Mouse (Mus musculus) urinary bladder, postnatal 14 days (tissue): ENCODE data around the gene Orc1.

ENCODE experiments used
- DNase-seq: peaks from one replicate; pipeline ENCODE4 v3.0.0; 2021; ENCODE audit warnings: low spot score

The Orc1 gene

GRCm38 (mm10) chr4:108578840-108579742 lies at the start of gene Orc1, which contains the start of gene Prpf38a:
Orc1 (plus strand) TSS chr4:108579423.
Prpf38a (minus strand) TSS chr4:108579336.
- peak; percentile 97 for DNase-seq

GRCm38 (mm10) chr4:108539701-108540100 lies 39.5 kb upstream of the Orc1 start:
- no peak for DNase-seq

GRCm38 (mm10) chr4:108565026-108565425 lies 14.2 kb upstream of the Orc1 start:
- DNase-seq, result no peak

- DNase-seq, result no peak
Measured at GRCm38 (mm10) chr4:108572644-108573043, 6.6 kb upstream of the Orc1 start.

GRCm38 (mm10) chr4:108579743-108580411 lies 654 bp downstream of the Orc1 start:
- DNase-seq, result no peak

- no peak for DNase-seq
Measured at GRCm38 (mm10) chr4:108593376-108593775, 14.2 kb downstream of the Orc1 start.

- no peak for DNase-seq
Measured at GRCm38 (mm10) chr4:108595785-108596184, 16.6 kb downstream of the Orc1 start.

- no peak for DNase-seq
Measured at GRCm38 (mm10) chr4:108598306-108598705, 19.1 kb downstream of the Orc1 start.

- DNase-seq, result no peak
Measured at GRCm38 (mm10) chr4:108601870-108602269, 22.6 kb downstream of the Orc1 start.

GRCm38 (mm10) chr4:108608651-108609050 lies 29.4 kb downstream of the Orc1 start:
- no peak for DNase-seq

- no peak for DNase-seq
Measured at GRCm38 (mm10) chr4:108610935-108611334, 31.7 kb downstream of the Orc1 start.

- DNase-seq, result no peak
Measured at GRCm38 (mm10) chr4:108618586-108618985, 39.4 kb downstream of the Orc1 start.

GRCm38 (mm10) chr4:108619165-108619564 lies 39.9 kb downstream of the Orc1 start:
- peak; percentile 17 for DNase-seq

GRCm38 (mm10) chr4:108619587-108620341 lies 40.5 kb downstream of the Orc1 start, which contains the start of gene Cc2d1b:
Cc2d1b (plus strand) TSS chr4:108619940.
- DNase-seq, result peak; percentile 94

GRCm38 (mm10) chr4:108620536-108620935 lies 41.3 kb downstream of the Orc1 start:
- no peak for DNase-seq

- DNase-seq, result no peak
Measured at GRCm38 (mm10) chr4:108621504-108621903, 42.3 kb downstream of the Orc1 start.

GRCm38 (mm10) chr4:108627066-108627465 lies 47.8 kb downstream of the Orc1 start:
- DNase-seq, result no peak

- DNase-seq, result no peak
Measured at GRCm38 (mm10) chr4:108629363-108629880, 50.2 kb downstream of the Orc1 start.

GRCm38 (mm10) chr4:108630096-108630495 lies 50.9 kb downstream of the Orc1 start:
- DNase-seq, result no peak

GRCm38 (mm10) chr4:108631616-108632015 lies 52.4 kb downstream of the Orc1 start:
- no peak for DNase-seq

- no peak for DNase-seq
Measured at GRCm38 (mm10) chr4:108633703-108634102, 54.5 kb downstream of the Orc1 start.

- DNase-seq, result no peak
Measured at GRCm38 (mm10) chr4:108634696-108635095, 55.5 kb downstream of the Orc1 start.
